Mouse (Mus musculus): ENCODE results near the gene Slc25a39. TPM values are rescaled to one million over a fixed set of nuclear protein-coding genes. Genes with fewer than 3 reads are reported as not detected.

The Slc25a39 gene
- polyA plus RNA-seq, 1 experiment: not detected

DNA sequence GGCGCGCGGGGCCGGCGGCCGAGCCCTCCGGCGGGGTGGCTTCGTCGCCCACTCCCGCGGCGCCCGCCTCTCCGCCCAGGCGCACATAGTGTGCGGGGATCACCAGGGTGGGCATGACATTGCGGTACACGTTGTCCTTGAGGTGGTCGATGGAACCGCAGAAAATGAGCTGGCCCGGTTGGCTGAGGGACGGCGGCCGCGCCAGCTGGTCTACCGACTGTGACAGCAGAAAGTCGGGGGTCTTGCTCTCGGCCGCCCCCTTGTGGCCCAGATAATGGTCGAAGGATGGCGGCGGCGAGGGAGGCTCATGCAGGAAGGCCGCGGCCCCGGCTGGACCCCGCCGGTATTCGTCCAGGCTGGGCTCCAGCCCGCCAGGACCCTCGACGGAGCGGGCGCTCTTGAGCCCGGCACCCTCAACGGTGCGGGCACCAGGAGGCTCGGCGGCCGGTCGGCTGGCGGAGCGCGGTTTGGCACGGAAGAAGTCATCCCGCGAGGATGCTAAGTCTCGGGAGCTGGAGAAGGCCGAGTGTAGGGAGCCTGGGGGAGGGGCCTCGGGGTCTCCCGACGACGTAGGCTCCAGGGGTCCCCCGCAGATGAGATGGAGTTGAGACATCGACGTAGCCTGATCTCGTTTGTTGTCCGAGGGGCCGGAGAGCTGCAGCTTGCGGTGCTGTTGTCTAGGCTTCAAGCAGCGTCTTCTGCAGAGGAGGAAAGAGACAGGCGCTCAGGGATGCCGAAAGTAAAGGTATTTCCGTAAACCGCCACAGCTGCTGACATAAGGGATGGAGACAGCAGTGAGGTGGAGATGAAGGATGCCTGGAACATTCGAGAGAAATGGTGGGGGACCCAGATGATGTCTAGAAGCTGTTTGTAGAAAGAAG lies 30.7 kb upstream of the Slc25a39 start:
- H3K27ac ChIP-seq (ENCODE audit: insufficient read depth, low read depth, low read length): peak overlapping the region; percentile 23; the same call in 1 of the 2 replicates
- peaks cover 34% of the 10 kb centered on the region for H3K4me1 ChIP-seq (ENCODE audit: control insufficient read depth, insufficient read depth, low read length)
- H3K4me3 ChIP-seq (ENCODE audit: insufficient read depth, low read depth, low read length): peak overlapping the region; percentile 62
- TF ChIP-seq POLR2A (IDR thresholded peaks at IDR 0.05; ENCODE audit: insufficient read depth, low read depth, low read length) (no peak; the same call in none of the 2 replicates), CTCF (IDR thresholded peaks at IDR 0.05; ENCODE audit: insufficient read depth, low read depth, low read length) (peak; percentile 87)
- WGBS: 14% methylated on average over 77 of the region's 77 CpGs

GRCm38 (mm10) chr11:102437120-102438061 lies 29.6 kb upstream of the Slc25a39 start:
- H3K4me1 ChIP-seq (ENCODE audit: control insufficient read depth, insufficient read depth, low read length): peaks cover 42% of the 10 kb centered on the region
- no peak for TF ChIP-seq POLR2A (IDR thresholded peaks at IDR 0.05; ENCODE audit: insufficient read depth, low read depth, low read length)
- no peak; the same call in 1 of the 2 replicates for TF ChIP-seq CTCF (IDR thresholded peaks at IDR 0.05; ENCODE audit: insufficient read depth, low read depth, low read length)
- peak overlapping the region; percentile 74 for H3K27ac ChIP-seq (ENCODE audit: insufficient read depth, low read depth, low read length)
- peak overlapping the region; percentile 62 for H3K4me3 ChIP-seq (ENCODE audit: insufficient read depth, low read depth, low read length)
- 8% methylated on average over 87 of the region's 87 CpGs for WGBS

DNA sequence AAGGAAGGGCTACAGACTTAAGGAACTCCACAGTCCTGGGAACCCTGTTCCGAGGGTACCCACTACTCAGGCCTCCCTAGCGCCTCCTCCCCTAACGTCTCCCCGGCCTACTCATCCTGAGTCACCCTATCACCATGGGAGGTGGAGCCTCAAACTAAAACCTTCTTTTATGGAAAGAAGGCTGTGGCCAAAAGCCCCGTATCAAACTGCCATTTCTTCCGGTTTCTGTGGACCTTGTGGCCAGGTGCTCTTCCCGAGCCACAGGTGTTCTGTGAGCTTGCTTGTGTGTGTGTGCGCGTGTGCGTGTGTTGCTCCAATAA lies 28.7 kb upstream of the Slc25a39 start:
- peaks cover 47% of the 10 kb centered on the region for H3K4me1 ChIP-seq (ENCODE audit: control insufficient read depth, insufficient read depth, low read length)
- H3K27ac ChIP-seq (ENCODE audit: insufficient read depth, low read depth, low read length): no peak overlapping the region
- TF ChIP-seq POLR2A (IDR thresholded peaks at IDR 0.05; ENCODE audit: insufficient read depth, low read depth, low read length) (no peak), CTCF (IDR thresholded peaks at IDR 0.05; ENCODE audit: insufficient read depth, low read depth, low read length) (no peak)
- WGBS: 52% methylated on average over 10 of the region's 10 CpGs
- no peak overlapping the region for H3K4me3 ChIP-seq (ENCODE audit: insufficient read depth, low read depth, low read length)

DNA sequence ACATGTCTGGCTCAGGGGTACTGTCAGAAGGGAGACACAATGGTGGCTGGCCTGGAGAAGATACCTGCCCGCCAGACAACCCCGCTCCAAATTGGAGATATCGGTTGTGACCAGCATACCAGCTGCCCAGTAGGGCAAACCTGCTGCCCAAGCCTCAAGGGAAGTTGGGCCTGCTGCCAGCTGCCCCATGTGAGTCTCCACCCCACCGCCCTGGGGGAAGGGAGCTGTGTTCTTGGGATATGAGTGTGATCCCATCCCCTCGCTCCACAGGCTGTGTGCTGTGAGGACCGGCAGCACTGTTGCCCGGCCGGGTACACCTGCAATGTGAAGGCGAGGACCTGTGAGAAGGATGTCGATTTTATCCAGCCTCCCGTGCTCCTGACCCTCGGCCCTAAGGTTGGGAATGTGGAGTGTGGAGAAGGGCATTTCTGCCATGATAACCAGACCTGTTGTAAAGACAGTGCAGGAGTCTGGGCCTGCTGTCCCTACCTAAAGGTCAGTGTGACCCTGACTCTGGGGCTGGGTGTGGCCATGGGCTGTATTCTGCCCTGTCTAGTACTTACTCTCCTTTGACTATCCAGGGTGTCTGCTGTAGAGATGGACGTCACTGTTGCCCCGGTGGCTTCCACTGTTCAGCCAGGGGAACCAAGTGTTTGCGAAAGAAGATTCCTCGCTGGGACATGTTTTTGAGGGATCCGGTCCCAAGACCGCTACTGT lies 28.2 kb upstream of the Slc25a39 start:
- WGBS: 85% methylated on average over 18 of the region's 18 CpGs
- H3K4me3 ChIP-seq (ENCODE audit: insufficient read depth, low read depth, low read length): no peak overlapping the region
- TF ChIP-seq POLR2A (IDR thresholded peaks at IDR 0.05; ENCODE audit: insufficient read depth, low read depth, low read length): no peak
- no peak for TF ChIP-seq CTCF (IDR thresholded peaks at IDR 0.05; ENCODE audit: insufficient read depth, low read depth, low read length)
- H3K4me1 ChIP-seq (ENCODE audit: control insufficient read depth, insufficient read depth, low read length): peaks cover 50% of the 10 kb centered on the region
- H3K27ac ChIP-seq (ENCODE audit: insufficient read depth, low read depth, low read length): no peak overlapping the region

DNA sequence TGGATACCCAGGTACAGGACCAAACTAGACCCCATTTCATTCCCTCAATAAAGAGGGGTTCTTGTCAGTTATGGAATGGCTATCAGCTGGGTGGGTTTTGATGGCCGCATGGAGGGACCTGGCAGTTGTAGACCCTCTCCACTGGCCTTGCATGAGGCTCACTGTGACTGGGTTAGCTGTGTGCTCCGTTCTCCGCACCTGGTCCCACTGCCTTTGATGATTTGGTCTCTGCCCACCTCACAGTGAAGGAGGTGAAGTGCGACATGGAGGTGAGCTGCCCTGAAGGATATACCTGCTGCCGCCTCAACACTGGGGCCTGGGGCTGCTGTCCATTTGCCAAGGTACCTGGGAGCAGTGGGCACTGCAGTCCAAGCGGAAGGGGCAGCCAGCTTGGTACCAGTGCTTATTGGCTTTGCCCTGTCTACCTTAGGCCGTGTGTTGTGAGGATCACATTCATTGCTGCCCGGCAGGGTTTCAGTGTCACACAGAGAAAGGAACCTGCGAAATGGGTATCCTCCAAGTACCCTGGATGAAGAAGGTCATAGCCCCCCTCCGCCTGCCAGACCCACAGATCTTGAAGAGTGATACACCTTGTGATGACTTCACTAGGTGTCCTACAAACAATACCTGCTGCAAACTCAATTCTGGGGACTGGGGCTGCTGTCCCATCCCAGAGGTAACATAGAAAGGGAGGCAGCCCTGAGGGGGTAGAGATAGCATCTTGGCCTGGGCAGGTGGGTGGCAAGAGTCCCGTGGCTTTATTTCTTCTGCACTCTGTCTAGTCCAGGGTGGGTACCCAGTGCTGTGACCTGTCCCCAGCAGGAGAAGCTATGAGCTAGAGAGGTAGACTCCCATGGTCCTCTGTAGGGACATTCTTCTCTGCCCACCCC lies 27.3 kb upstream of the Slc25a39 start:
- Histone ChIP-seq H3K27ac (ENCODE audit: insufficient read depth, low read depth, low read length) (no peak overlapping the region), H3K4me3 (ENCODE audit: insufficient read depth, low read depth, low read length) (no peak overlapping the region), H3K4me1 (ENCODE audit: control insufficient read depth, insufficient read depth, low read length) (peaks cover 50% of the 10 kb centered on the region)
- 88% methylated on average over 11 of the region's 11 CpGs for WGBS
- TF ChIP-seq POLR2A (IDR thresholded peaks at IDR 0.05; ENCODE audit: insufficient read depth, low read depth, low read length) (no peak), CTCF (IDR thresholded peaks at IDR 0.05; ENCODE audit: insufficient read depth, low read depth, low read length) (no peak)

DNA sequence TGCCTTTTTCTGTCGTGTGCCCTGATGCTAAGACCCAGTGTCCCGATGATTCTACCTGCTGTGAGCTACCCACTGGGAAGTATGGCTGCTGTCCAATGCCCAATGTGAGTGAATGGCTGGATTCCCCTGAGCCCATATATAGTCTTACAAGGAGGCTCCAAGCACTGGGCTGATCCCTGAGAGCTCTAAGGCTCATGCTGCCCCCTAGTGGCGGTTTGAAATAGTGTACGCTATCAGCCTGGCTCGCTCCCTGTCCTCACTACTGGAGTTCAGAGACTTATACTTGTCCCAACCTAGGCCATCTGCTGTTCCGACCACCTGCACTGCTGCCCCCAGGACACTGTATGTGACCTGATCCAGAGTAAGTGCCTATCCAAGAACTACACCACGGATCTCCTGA lies 26.7 kb upstream of the Slc25a39 start:
- no peak overlapping the region for H3K4me3 ChIP-seq (ENCODE audit: insufficient read depth, low read depth, low read length)
- 5% methylated on average over 7 of the region's 7 CpGs for WGBS
- TF ChIP-seq POLR2A (IDR thresholded peaks at IDR 0.05; ENCODE audit: insufficient read depth, low read depth, low read length): no peak
- peak; percentile 49 for TF ChIP-seq CTCF (IDR thresholded peaks at IDR 0.05; ENCODE audit: insufficient read depth, low read depth, low read length)
- H3K27ac ChIP-seq (ENCODE audit: insufficient read depth, low read depth, low read length): no peak overlapping the region
- H3K4me1 ChIP-seq (ENCODE audit: control insufficient read depth, insufficient read depth, low read length): peaks cover 50% of the 10 kb centered on the region

GRCm38 (mm10) chr11:102433866-102434265 lies 26.1 kb upstream of the Slc25a39 start:
- H3K27ac ChIP-seq (ENCODE audit: insufficient read depth, low read depth, low read length): no peak overlapping the region
- WGBS: 87% methylated on average over 7 of the region's 7 CpGs
- TF ChIP-seq POLR2A (IDR thresholded peaks at IDR 0.05; ENCODE audit: insufficient read depth, low read depth, low read length) (no peak), CTCF (IDR thresholded peaks at IDR 0.05; ENCODE audit: insufficient read depth, low read depth, low read length) (no peak)
- H3K4me3 ChIP-seq (ENCODE audit: insufficient read depth, low read depth, low read length): no peak overlapping the region
- peaks cover 50% of the 10 kb centered on the region for H3K4me1 ChIP-seq (ENCODE audit: control insufficient read depth, insufficient read depth, low read length)

- WGBS: 59% methylated on average over 6 of the region's 6 CpGs
- peaks cover 41% of the 10 kb centered on the region for H3K4me1 ChIP-seq (ENCODE audit: control insufficient read depth, insufficient read depth, low read length)
- no peak overlapping the region for H3K4me3 ChIP-seq (ENCODE audit: insufficient read depth, low read depth, low read length)
- TF ChIP-seq POLR2A (IDR thresholded peaks at IDR 0.05; ENCODE audit: insufficient read depth, low read depth, low read length): no peak
- no peak for TF ChIP-seq CTCF (IDR thresholded peaks at IDR 0.05; ENCODE audit: insufficient read depth, low read depth, low read length)
- H3K27ac ChIP-seq (ENCODE audit: insufficient read depth, low read depth, low read length): no peak overlapping the region; the same call in 1 of the 2 replicates
Observed at GRCm38 (mm10) chr11:102432896-102433295, 25.1 kb upstream of the Slc25a39 start.

Data from olfactory bulb, adult 2 months (tissue).